Mouse (Mus musculus): ENCODE results near the gene Gtsf1. TPM values are rescaled to one million over a fixed set of nuclear protein-coding genes. Genes with fewer than 3 reads are reported as not detected.

Gtsf1 gene
- polyA plus RNA-seq, 1 experiment from 2014 or later, result not detected

GRCm38 (mm10) chr15:103382075-103382474 is 48.2 kb downstream of the Gtsf1 start:
- no peak overlapping the region for H3K27ac ChIP-seq (ENCODE audit: low read length)
- WGBS, result 95% methylated on average over 2 of the region's 2 CpGs
- no peaks in the 10 kb centered on the region; the same call in 1 of the 2 replicates for H3K4me1 ChIP-seq (replicated peaks; ENCODE audit: control insufficient read depth, insufficient read depth, low read length)
- H3K4me3 ChIP-seq (replicated peaks; ENCODE audit: low read length), result no peak overlapping the region
- no peak overlapping the region for H3K9ac ChIP-seq (replicated peaks; ENCODE audit: low read depth, low read length)
- H3K36me3 ChIP-seq (ENCODE audit: control insufficient read depth, insufficient read depth), result no peaks in the 10 kb centered on the region
- no peaks in the 10 kb centered on the region for H3K9me3 ChIP-seq (ENCODE audit: control insufficient read depth, low read length)
- H3K27me3 ChIP-seq (replicated peaks; ENCODE audit: control insufficient read depth, insufficient read depth, low read length), result no peaks in the 10 kb centered on the region
- ATAC-seq, result no peak
- no peak overlapping the region for H3K4me2 ChIP-seq (ENCODE audit: low read length)

DNA sequence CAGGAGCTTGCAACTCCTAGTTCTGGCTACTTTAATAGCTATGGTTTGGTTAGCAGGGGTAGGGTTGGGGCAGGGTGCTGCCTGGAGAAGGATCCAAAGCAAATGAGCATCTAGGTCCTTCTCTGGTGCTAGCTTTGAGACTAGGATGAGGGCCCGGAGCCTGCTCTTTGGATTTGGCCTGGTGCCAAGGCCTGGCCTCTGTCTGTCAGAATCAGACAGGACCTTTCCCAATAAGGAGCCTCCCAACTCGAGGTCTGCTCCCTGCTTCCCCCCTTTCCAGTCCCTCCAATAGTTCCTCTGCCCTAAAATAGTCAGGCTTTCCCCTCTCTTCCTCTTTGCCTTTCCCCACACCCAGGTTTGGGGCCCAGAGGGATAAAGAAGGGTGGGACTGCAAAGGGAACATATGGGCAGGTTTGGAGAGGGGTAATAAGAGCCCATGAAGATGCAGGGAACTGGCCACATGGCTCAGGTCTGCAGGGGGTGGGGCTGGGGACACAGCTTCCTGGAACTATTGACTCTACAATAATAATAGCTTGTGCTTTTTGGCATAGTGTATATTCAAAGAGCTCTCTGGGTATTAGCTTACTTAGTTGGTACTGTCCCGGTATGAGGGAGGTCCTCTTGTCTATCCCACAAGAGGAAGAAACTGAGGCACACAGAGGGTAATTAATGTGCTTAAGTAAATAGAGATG is 51.5 kb downstream of the Gtsf1 start:
- no peak overlapping the region for H3K9ac ChIP-seq (replicated peaks; ENCODE audit: low read depth, low read length)
- H3K9me3 ChIP-seq (ENCODE audit: control insufficient read depth, low read length), result no peaks in the 10 kb centered on the region
- H3K27me3 ChIP-seq (replicated peaks; ENCODE audit: control insufficient read depth, insufficient read depth, low read length), result no peaks in the 10 kb centered on the region
- H3K27ac ChIP-seq (ENCODE audit: low read length), result no peak overlapping the region
- H3K4me2 ChIP-seq (ENCODE audit: low read length), result no peak overlapping the region
- ATAC-seq, result no peak
- no peaks in the 10 kb centered on the region; the same call in 1 of the 2 replicates for H3K4me1 ChIP-seq (replicated peaks; ENCODE audit: control insufficient read depth, insufficient read depth, low read length)
- WGBS, result 42% methylated on average over 3 of the region's 3 CpGs
- H3K36me3 ChIP-seq (ENCODE audit: control insufficient read depth, insufficient read depth), result no peaks in the 10 kb centered on the region
- no peak overlapping the region for H3K4me3 ChIP-seq (replicated peaks; ENCODE audit: low read length)

- no peaks in the 10 kb centered on the region for H3K9me3 ChIP-seq (ENCODE audit: control insufficient read depth, low read length)
- 76% methylated on average over 3 of the region's 3 CpGs for WGBS
- no peak overlapping the region for H3K4me2 ChIP-seq (ENCODE audit: low read length)
- H3K36me3 ChIP-seq (ENCODE audit: control insufficient read depth, insufficient read depth), result no peaks in the 10 kb centered on the region
- H3K9ac ChIP-seq (replicated peaks; ENCODE audit: low read depth, low read length), result no peak overlapping the region
- no peak overlapping the region for H3K27ac ChIP-seq (ENCODE audit: low read length)
- ATAC-seq, result no peak
- H3K4me3 ChIP-seq (replicated peaks; ENCODE audit: low read length), result no peak overlapping the region
- no peaks in the 10 kb centered on the region for H3K27me3 ChIP-seq (replicated peaks; ENCODE audit: control insufficient read depth, insufficient read depth, low read length)
- H3K4me1 ChIP-seq (replicated peaks; ENCODE audit: control insufficient read depth, insufficient read depth, low read length), result no peaks in the 10 kb centered on the region; the same call in 1 of the 2 replicates
Measured at GRCm38 (mm10) chr15:103377752-103378664, 52.3 kb downstream of the Gtsf1 start.

DNA sequence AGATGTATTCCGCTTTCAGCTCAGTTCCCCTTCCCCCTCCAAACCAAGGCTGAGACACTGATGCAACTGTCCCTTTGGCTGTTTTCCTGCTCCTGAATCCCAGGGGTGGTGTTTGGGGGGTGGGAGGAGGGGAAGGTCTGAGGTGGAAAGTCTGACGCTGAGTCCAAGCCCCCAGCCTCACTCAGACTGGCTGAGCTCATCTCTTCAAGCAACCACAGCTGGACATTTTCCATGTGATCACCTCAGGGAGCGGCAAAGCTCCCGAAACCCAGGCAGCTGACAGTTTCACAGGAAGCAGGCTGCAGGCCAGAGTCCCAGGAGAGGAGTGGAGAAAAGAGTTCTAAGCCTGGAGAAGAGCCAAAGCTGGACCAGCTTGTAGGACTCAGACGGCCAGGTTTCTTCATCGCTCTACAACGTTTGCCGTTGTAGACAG is 53.4 kb downstream of the Gtsf1 start:
- no peak for ATAC-seq
- no peaks in the 10 kb centered on the region; the same call in 1 of the 2 replicates for H3K4me1 ChIP-seq (replicated peaks; ENCODE audit: control insufficient read depth, insufficient read depth, low read length)
- H3K36me3 ChIP-seq (ENCODE audit: control insufficient read depth, insufficient read depth), result no peaks in the 10 kb centered on the region
- H3K4me2 ChIP-seq (ENCODE audit: low read length), result no peak overlapping the region
- no peak overlapping the region for H3K27ac ChIP-seq (ENCODE audit: low read length)
- H3K27me3 ChIP-seq (replicated peaks; ENCODE audit: control insufficient read depth, insufficient read depth, low read length), result no peaks in the 10 kb centered on the region
- no peak overlapping the region for H3K9ac ChIP-seq (replicated peaks; ENCODE audit: low read depth, low read length)
- H3K4me3 ChIP-seq (replicated peaks; ENCODE audit: low read length), result no peak overlapping the region
- no peaks in the 10 kb centered on the region for H3K9me3 ChIP-seq (ENCODE audit: control insufficient read depth, low read length)
- 68% methylated on average over 8 of the region's 8 CpGs for WGBS

GRCm38 (mm10) chr15:103375112-103375800 is 55.0 kb downstream of the Gtsf1 start:
- no peak for ATAC-seq
- no peaks in the 10 kb centered on the region; the same call in 1 of the 2 replicates for H3K4me1 ChIP-seq (replicated peaks; ENCODE audit: control insufficient read depth, insufficient read depth, low read length)
- no peaks in the 10 kb centered on the region for H3K9me3 ChIP-seq (ENCODE audit: control insufficient read depth, low read length)
- H3K4me2 ChIP-seq (ENCODE audit: low read length), result no peak overlapping the region
- no peak overlapping the region for H3K9ac ChIP-seq (replicated peaks; ENCODE audit: low read depth, low read length)
- 87% methylated on average over 4 of the region's 4 CpGs for WGBS
- no peaks in the 10 kb centered on the region for H3K36me3 ChIP-seq (ENCODE audit: control insufficient read depth, insufficient read depth)
- H3K27ac ChIP-seq (ENCODE audit: low read length), result no peak overlapping the region
- no peak overlapping the region for H3K4me3 ChIP-seq (replicated peaks; ENCODE audit: low read length)
- no peaks in the 10 kb centered on the region for H3K27me3 ChIP-seq (replicated peaks; ENCODE audit: control insufficient read depth, insufficient read depth, low read length)

GRCm38 (mm10) chr15:103372461-103372860 is 57.8 kb downstream of the Gtsf1 start:
- Histone ChIP-seq H3K36me3 (ENCODE audit: control insufficient read depth, insufficient read depth) (no peaks in the 10 kb centered on the region), H3K9me3 (ENCODE audit: control insufficient read depth, low read length) (no peaks in the 10 kb centered on the region), H3K4me1 (replicated peaks; ENCODE audit: control insufficient read depth, insufficient read depth, low read length) (no peaks in the 10 kb centered on the region), H3K4me3 (replicated peaks; ENCODE audit: low read length) (no peak overlapping the region), H3K27ac (ENCODE audit: low read length) (no peak overlapping the region), H3K9ac (replicated peaks; ENCODE audit: low read depth, low read length) (no peak overlapping the region), H3K4me2 (ENCODE audit: low read length) (no peak overlapping the region), H3K27me3 (replicated peaks; ENCODE audit: control insufficient read depth, insufficient read depth, low read length) (no peaks in the 10 kb centered on the region)
- ATAC-seq, result no peak

DNA sequence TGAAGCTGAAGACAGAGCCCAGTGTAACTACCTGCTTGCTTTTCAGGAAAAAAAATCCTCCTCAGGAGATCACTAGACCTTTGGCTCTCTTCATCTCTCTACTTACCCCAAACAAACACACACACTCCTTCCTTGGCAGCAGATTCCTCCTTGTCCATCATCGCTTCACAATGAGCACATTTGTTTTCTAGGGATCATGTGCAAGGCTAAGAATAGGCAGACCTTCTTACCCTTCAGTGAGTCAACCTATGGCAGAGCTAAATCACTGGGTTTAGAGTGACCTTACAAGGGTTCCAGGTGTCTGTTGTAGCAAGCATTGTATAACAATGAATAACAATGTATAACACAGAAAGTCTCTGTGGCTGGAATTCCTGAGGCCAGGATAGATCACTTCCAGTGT is 58.5 kb downstream of the Gtsf1 start:
- 88% methylated on average over 1 of the region's 1 CpGs for WGBS
- Histone ChIP-seq H3K4me2 (ENCODE audit: low read length) (no peak overlapping the region), H3K9me3 (ENCODE audit: control insufficient read depth, low read length) (no peaks in the 10 kb centered on the region), H3K36me3 (ENCODE audit: control insufficient read depth, insufficient read depth) (no peaks in the 10 kb centered on the region), H3K4me1 (replicated peaks; ENCODE audit: control insufficient read depth, insufficient read depth, low read length) (peaks cover 4% of the 10 kb centered on the region), H3K4me3 (replicated peaks; ENCODE audit: low read length) (no peak overlapping the region), H3K27me3 (replicated peaks; ENCODE audit: control insufficient read depth, insufficient read depth, low read length) (no peaks in the 10 kb centered on the region; the same call in 1 of the 2 replicates), H3K27ac (ENCODE audit: low read length) (no peak overlapping the region), H3K9ac (replicated peaks; ENCODE audit: low read depth, low read length) (no peak overlapping the region)
- ATAC-seq, result no peak

DNA sequence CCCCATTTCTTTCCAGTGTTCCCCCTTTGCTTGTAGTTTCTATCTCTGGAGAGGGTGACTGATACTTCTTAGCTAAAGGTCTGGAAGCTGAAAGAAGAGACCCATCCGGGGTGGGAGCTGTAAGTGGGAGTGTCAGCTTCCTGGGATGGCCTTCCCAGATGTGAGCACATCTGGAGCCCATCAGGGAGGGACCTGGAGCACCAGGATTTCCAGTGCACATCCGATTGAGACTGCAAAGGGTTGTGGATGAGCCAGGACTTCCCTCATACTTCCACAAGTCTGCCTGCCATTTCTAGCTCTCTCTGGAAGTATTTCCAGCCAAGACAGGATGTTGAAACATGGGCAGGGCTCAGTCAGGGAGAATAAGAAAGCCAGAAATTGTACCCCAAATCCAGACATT is 59.1 kb downstream of the Gtsf1 start:
- Histone ChIP-seq H3K36me3 (ENCODE audit: control insufficient read depth, insufficient read depth) (no peaks in the 10 kb centered on the region), H3K4me1 (replicated peaks; ENCODE audit: control insufficient read depth, insufficient read depth, low read length) (peaks cover 9% of the 10 kb centered on the region), H3K27ac (ENCODE audit: low read length) (no peak overlapping the region), H3K9me3 (ENCODE audit: control insufficient read depth, low read length) (no peaks in the 10 kb centered on the region), H3K9ac (replicated peaks; ENCODE audit: low read depth, low read length) (no peak overlapping the region), H3K4me2 (ENCODE audit: low read length) (no peak overlapping the region), H3K27me3 (replicated peaks; ENCODE audit: control insufficient read depth, insufficient read depth, low read length) (no peaks in the 10 kb centered on the region; the same call in 1 of the 2 replicates), H3K4me3 (replicated peaks; ENCODE audit: low read length) (no peak overlapping the region)
- no peak for ATAC-seq
- WGBS, result 42% methylated on average over 2 of the region's 2 CpGs

- no peak for ATAC-seq
- H3K4me1 ChIP-seq (replicated peaks; ENCODE audit: control insufficient read depth, insufficient read depth, low read length), result peaks cover 17% of the 10 kb centered on the region
- no peak overlapping the region for H3K27ac ChIP-seq (ENCODE audit: low read length)
- 62% methylated on average over 4 of the region's 4 CpGs for WGBS
- no peaks in the 10 kb centered on the region for H3K9me3 ChIP-seq (ENCODE audit: control insufficient read depth, low read length)
- no peak overlapping the region for H3K4me2 ChIP-seq (ENCODE audit: low read length)
- no peaks in the 10 kb centered on the region; the same call in 1 of the 2 replicates for H3K27me3 ChIP-seq (replicated peaks; ENCODE audit: control insufficient read depth, insufficient read depth, low read length)
- no peak overlapping the region for H3K9ac ChIP-seq (replicated peaks; ENCODE audit: low read depth, low read length)
- H3K36me3 ChIP-seq (ENCODE audit: control insufficient read depth, insufficient read depth), result no peaks in the 10 kb centered on the region
- H3K4me3 ChIP-seq (replicated peaks; ENCODE audit: low read length), result no peak overlapping the region
Measured at GRCm38 (mm10) chr15:103370462-103370861, 59.8 kb downstream of the Gtsf1 start.
